Mouse (Mus musculus) liver, embryonic 16.5 days (tissue): ENCODE results near the gene Ddr1. TPM values are rescaled to one million over a fixed set of nuclear protein-coding genes. Genes with fewer than 3 reads are reported as not detected.
A peak's percentile ranks its signal among the peaks of the same experiment; 100 is the strongest.

Source experiments
- ATAC-seq: fragments of 200-750 bp; cut with Nextera tagmentation; 2 replicates; pipeline ENCODE4 v1.8.0; 2017; ENCODE audit warnings: low read depth, mild to moderate bottlenecking, moderate number of reproducible peaks, moderate library complexity
- H3K27ac ChIP-seq: fragments of 300-500 bp; sonication (generic); 2 replicates; pipeline ENCODE4 v1.5.1; 2014; ENCODE audit warnings: mild to moderate bottlenecking, low read length
- H3K27me3 ChIP-seq: fragments of 300-500 bp; sonication (generic); 2 replicates; pipeline ENCODE4 v1.6.1; 2014; ENCODE audit warnings: low read depth, low read length, mixed read lengths; ENCODE audit not compliant: control insufficient read depth, insufficient read depth
- H3K36me3 ChIP-seq: fragments of 300-500 bp; sonication (generic); 2 replicates; pipeline ENCODE4 v1.6.1; 2014; ENCODE audit warnings: mild to moderate bottlenecking; ENCODE audit not compliant: control insufficient read depth, insufficient read depth
- H3K4me1 ChIP-seq: fragments of 300-500 bp; sonication (generic); 2 replicates; pipeline ENCODE4 v1.6.1; 2014; ENCODE audit warnings: low read depth, low read length, mixed read lengths; ENCODE audit not compliant: control insufficient read depth
- H3K4me2 ChIP-seq: fragments of 300-500 bp; sonication (generic); 2 replicates; pipeline ENCODE4 v1.6.1; 2014; ENCODE audit warnings: low read depth, low read length, mixed read lengths
- H3K4me3 ChIP-seq: fragments of 300-500 bp; sonication (generic); 2 replicates; pipeline ENCODE4 v1.5.1; 2014; ENCODE audit warnings: low read depth, mild to moderate bottlenecking, low read length
- H3K9ac ChIP-seq: fragments of 300-500 bp; sonication (generic); 2 replicates; pipeline ENCODE4 v1.6.1; 2014; ENCODE audit warnings: low read depth, low read length
- H3K9me3 ChIP-seq: fragments of 300-500 bp; sonication (generic); replicated peaks from 2 replicates; pipeline ENCODE4 v1.6.1; 2016; ENCODE audit warnings: low read length; ENCODE audit not compliant: control insufficient read depth
- WGBS: fragments of 180-500 bp; shearing (Covaris S2); extraction: QIAGEN DNeasy Blood & Tissue Kit; methylation state at CpG from one replicate; pipeline ENCODE4 v1.1.7; 2014; ENCODE audit not compliant: insufficient replicate concordance; 5-methylcytosine and 5-hydroxymethylcytosine counted together
- polyA plus RNA-seq: library from polyadenylated mRNA; unstranded; fragments of >200 nt; fragmentation: Nextera tagmentation; extraction: Ambion mirVana; gene quantifications from 2 replicates; pipeline ENCODE4 v1.2.1, GENCODE M21; 2015

The Ddr1 gene
- polyA plus RNA-seq, 1 experiment from 2014 or later = 4.1 TPM

- Histone ChIP-seq H3K27ac (no peak overlapping the region), H3K36me3 (no peaks in the 10 kb centered on the region), H3K4me1 (peaks cover 3% of the 10 kb centered on the region), H3K4me3 (peak overlapping the region; percentile 54), H3K9ac (no peak overlapping the region), H3K4me2 (peak overlapping the region; percentile 69; the same call in 1 of the 2 replicates), H3K27me3 (peaks cover 77% of the 10 kb centered on the region), H3K9me3 (no peaks in the 10 kb centered on the region)
- 5% methylated on average over 16 of the region's 16 CpGs for WGBS
- ATAC-seq = no peak
Observed at GRCm38 (mm10) chr17:35701203-35701977, 3.0 kb downstream of the Ddr1 start.

- WGBS = 0% methylated on average over 50 of the region's 66 CpGs
- peak overlapping the region; percentile 69 for H3K4me2 ChIP-seq
- peaks cover 77% of the 10 kb centered on the region for H3K27me3 ChIP-seq
- ATAC-seq = peak; percentile 71
- H3K27ac ChIP-seq = 0 out of 2 replicates have a peak overlapping the region, but pooled peaks have one; percentile 16
- no peaks in the 10 kb centered on the region for H3K36me3 ChIP-seq
- H3K4me1 ChIP-seq = peaks cover 3% of the 10 kb centered on the region
- peak overlapping the region; percentile 54 for H3K4me3 ChIP-seq
- H3K9me3 ChIP-seq = no peaks in the 10 kb centered on the region
- peak overlapping the region; percentile 43; the same call in 1 of the 2 replicates for H3K9ac ChIP-seq
Observed at GRCm38 (mm10) chr17:35700371-35700961, 4.0 kb downstream of the Ddr1 start.

- no peak overlapping the region for H3K27ac ChIP-seq
- 0 out of 2 replicates have a peak, but pooled peaks cover 2% of the 10 kb centered on the region for H3K9me3 ChIP-seq
- H3K27me3 ChIP-seq = peaks cover 77% of the 10 kb centered on the region
- peak overlapping the region; percentile 54 for H3K4me3 ChIP-seq
- ATAC-seq = no peak
- peak overlapping the region; percentile 69 for H3K4me2 ChIP-seq
- no peaks in the 10 kb centered on the region for H3K36me3 ChIP-seq
- WGBS = 6% methylated on average over 19 of the region's 19 CpGs
- peak overlapping the region; percentile 43; the same call in 1 of the 2 replicates for H3K9ac ChIP-seq
- peaks cover 3% of the 10 kb centered on the region for H3K4me1 ChIP-seq
Observed at GRCm38 (mm10) chr17:35699919-35700318, 4.5 kb downstream of the Ddr1 start.

- Histone ChIP-seq H3K27ac (no peak overlapping the region), H3K9me3 (0 out of 2 replicates have a peak, but pooled peaks cover 2% of the 10 kb centered on the region), H3K4me3 (no peak overlapping the region), H3K9ac (no peak overlapping the region), H3K4me2 (no peak overlapping the region), H3K36me3 (no peaks in the 10 kb centered on the region), H3K27me3 (peaks cover 64% of the 10 kb centered on the region), H3K4me1 (peaks cover 3% of the 10 kb centered on the region)
- 32% methylated on average over 5 of the region's 5 CpGs for whole genome bisulfite sequencing
- no peak for ATAC-seq
Observed at GRCm38 (mm10) chr17:35698501-35698883, 5.9 kb downstream of the Ddr1 start.

- H3K4me1 ChIP-seq = peaks cover 3% of the 10 kb centered on the region
- H3K4me2 ChIP-seq = no peak overlapping the region
- no peak overlapping the region for H3K27ac ChIP-seq
- WGBS = 9% methylated on average over 16 of the region's 16 CpGs
- H3K9me3 ChIP-seq = 0 out of 2 replicates have a peak, but pooled peaks cover 2% of the 10 kb centered on the region
- H3K27me3 ChIP-seq = peaks cover 62% of the 10 kb centered on the region
- no peaks in the 10 kb centered on the region for H3K36me3 ChIP-seq
- no peak overlapping the region for H3K4me3 ChIP-seq
- no peak overlapping the region for H3K9ac ChIP-seq
- ATAC-seq = no peak
Observed at GRCm38 (mm10) chr17:35697759-35698500, 6.5 kb downstream of the Ddr1 start.

DNA sequence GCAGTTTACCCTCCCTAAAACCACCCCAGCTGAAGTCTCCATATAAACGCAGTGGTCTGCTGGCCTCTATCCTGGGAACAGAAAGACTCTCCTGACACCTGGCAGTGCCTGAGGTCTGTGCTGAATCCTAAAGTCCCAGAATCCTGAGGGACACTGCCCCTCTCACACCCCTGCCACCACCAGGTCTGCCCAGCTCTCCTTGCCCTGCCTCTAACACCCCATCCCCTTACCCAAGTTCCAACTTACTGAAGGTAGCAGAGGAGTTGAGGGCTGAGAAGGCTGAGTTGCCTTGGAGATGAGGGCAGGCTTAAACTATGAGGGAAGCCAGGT, 7.0 kb downstream of the Ddr1 start:
- peaks cover 58% of the 10 kb centered on the region for H3K27me3 ChIP-seq
- WGBS = 16% methylated on average over 1 of the region's 1 CpGs
- no peak overlapping the region for H3K4me3 ChIP-seq
- ATAC-seq = no peak
- peaks cover 3% of the 10 kb centered on the region for H3K4me1 ChIP-seq
- no peak overlapping the region for H3K27ac ChIP-seq
- H3K36me3 ChIP-seq = no peaks in the 10 kb centered on the region
- no peak overlapping the region for H3K9ac ChIP-seq
- H3K9me3 ChIP-seq = 0 out of 2 replicates have a peak, but pooled peaks cover 2% of the 10 kb centered on the region
- H3K4me2 ChIP-seq = no peak overlapping the region

DNA sequence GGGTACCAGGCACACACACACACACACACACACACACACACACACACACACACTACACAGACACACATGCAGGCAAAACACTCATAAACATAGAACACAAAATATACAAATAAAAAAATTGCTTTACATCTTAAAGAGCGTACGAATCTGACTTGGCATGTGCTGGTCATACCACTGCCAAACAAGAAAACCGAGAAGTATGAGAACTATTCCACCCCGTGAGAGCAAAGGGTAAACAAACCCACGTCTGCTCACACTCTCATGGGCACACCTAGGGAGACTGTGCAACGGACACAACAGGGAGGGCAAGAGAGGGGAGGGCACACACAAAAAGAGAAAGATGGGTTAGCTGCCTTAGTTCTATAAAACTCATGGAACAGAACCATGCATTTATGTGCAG, 7.7 kb downstream of the Ddr1 start:
- 49% methylated on average over 6 of the region's 6 CpGs for whole genome bisulfite sequencing
- peaks cover 50% of the 10 kb centered on the region for H3K27me3 ChIP-seq
- no peak overlapping the region for H3K9ac ChIP-seq
- no peaks in the 10 kb centered on the region for H3K36me3 ChIP-seq
- H3K27ac ChIP-seq = no peak overlapping the region
- H3K4me1 ChIP-seq = peaks cover 3% of the 10 kb centered on the region
- H3K4me3 ChIP-seq = no peak overlapping the region
- no peak for ATAC-seq
- H3K9me3 ChIP-seq = 0 out of 2 replicates have a peak, but pooled peaks cover 2% of the 10 kb centered on the region
- no peak overlapping the region for H3K4me2 ChIP-seq

DNA sequence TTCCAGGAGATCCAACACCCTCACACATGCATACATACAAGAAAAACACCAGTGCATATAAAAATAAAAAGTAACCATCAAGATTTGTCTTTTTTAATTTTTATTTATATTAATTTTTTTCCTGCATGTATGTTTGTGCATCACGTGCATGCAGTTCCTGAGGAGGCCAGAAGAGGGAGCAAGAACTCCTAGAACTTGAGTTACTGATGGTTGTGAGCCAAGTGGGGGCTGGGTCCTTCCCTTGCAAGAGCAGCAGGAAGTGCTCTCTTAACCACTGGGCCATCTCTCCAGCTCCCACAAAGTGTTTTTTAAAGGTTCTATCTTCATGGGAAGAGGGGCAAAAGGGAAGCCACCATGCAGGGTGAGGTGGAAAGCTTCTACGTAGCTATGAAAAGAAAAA, 9.1 kb downstream of the Ddr1 start:
- H3K4me2 ChIP-seq = no peak overlapping the region
- H3K9me3 ChIP-seq = 0 out of 2 replicates have a peak, but pooled peaks cover 2% of the 10 kb centered on the region
- H3K27ac ChIP-seq = no peak overlapping the region
- no peaks in the 10 kb centered on the region for H3K36me3 ChIP-seq
- H3K4me1 ChIP-seq = peaks cover 3% of the 10 kb centered on the region
- ATAC-seq = no peak
- H3K27me3 ChIP-seq = peaks cover 36% of the 10 kb centered on the region
- 86% methylated on average over 2 of the region's 2 CpGs for WGBS
- H3K4me3 ChIP-seq = no peak overlapping the region
- H3K9ac ChIP-seq = no peak overlapping the region
